Mouse (Mus musculus) heart, adult 11 months (tissue): ENCODE measurements at regions not wholly inside any gene's neighbourhood (a gene's known extent, or its start where the extent isn't known, plus 50 kb on each side); places are given as distances from the start of the nearest gene placed in this dataset.
A peak's percentile ranks its signal among the peaks of the same experiment; 100 is the strongest.

ENCODE experiments used
- DNase-seq: peaks from one replicate; pipeline ENCODE4 v3.0.0; 2022

- DNase-seq, result no peak
These were observed 517.2 kb upstream of the Epha5 start for GRCm38 (mm10) chr5:84934369-84934768.

GRCm38 (mm10) chr5:84917631-84918292 lies 500.6 kb upstream of the Epha5 start:
- DNase-seq, result no peak

GRCm38 (mm10) chr5:84901669-84902068 lies 484.5 kb upstream of the Epha5 start:
- DNase-seq, result no peak

- DNase-seq, result no peak
These were observed 480.4 kb upstream of the Epha5 start for GRCm38 (mm10) chr5:84897535-84897934.

- DNase-seq, result no peak
These were observed 436.4 kb upstream of the Epha5 start for GRCm38 (mm10) chr5:84853622-84854021.

GRCm38 (mm10) chr5:84849175-84849574 lies 432.0 kb upstream of the Epha5 start:
- DNase-seq, result no peak

GRCm38 (mm10) chr5:84848765-84849164 lies 431.6 kb upstream of the Epha5 start:
- DNase-seq, result no peak

GRCm38 (mm10) chr5:84811460-84811859 lies 394.3 kb upstream of the Epha5 start:
- no peak for DNase-seq

- DNase-seq, result no peak
These were observed 393.7 kb upstream of the Epha5 start for GRCm38 (mm10) chr5:84810844-84811243.

GRCm38 (mm10) chr5:84762618-84763017 lies 345.4 kb upstream of the Epha5 start:
- no peak for DNase-seq

- DNase-seq, result no peak
These were observed 334.9 kb upstream of the Epha5 start for GRCm38 (mm10) chr5:84752053-84752452.

- DNase-seq, result no peak
These were observed 288.3 kb upstream of the Epha5 start for GRCm38 (mm10) chr5:84705436-84705835.

GRCm38 (mm10) chr5:84690334-84691258 lies 273.4 kb upstream of the Epha5 start:
- no peak for DNase-seq

- no peak for DNase-seq
These were observed 270.4 kb upstream of the Epha5 start for GRCm38 (mm10) chr5:84687534-84687933.

GRCm38 (mm10) chr5:84655171-84655570 lies 238.0 kb upstream of the Epha5 start:
- no peak for DNase-seq

GRCm38 (mm10) chr5:84635502-84635901 lies 218.3 kb upstream of the Epha5 start:
- no peak for DNase-seq

GRCm38 (mm10) chr5:84632851-84633250 lies 215.7 kb upstream of the Epha5 start:
- DNase-seq, result no peak

GRCm38 (mm10) chr5:84618194-84618593 lies 201.0 kb upstream of the Epha5 start:
- no peak for DNase-seq

GRCm38 (mm10) chr5:84608683-84609082 lies 191.5 kb upstream of the Epha5 start:
- no peak for DNase-seq

GRCm38 (mm10) chr5:84565311-84565946 lies 148.2 kb upstream of the Epha5 start:
- no peak for DNase-seq

- no peak for DNase-seq
These were observed 102.7 kb upstream of the Epha5 start for GRCm38 (mm10) chr5:84519836-84520235.

- peak; percentile 81 for DNase-seq
These were observed 93.0 kb upstream of the Epha5 start for GRCm38 (mm10) chr5:84510144-84510543.

- DNase-seq, result no peak
These were observed 63.8 kb upstream of the Epha5 start for GRCm38 (mm10) chr5:84480978-84481377.
